Mouse (Mus musculus) embryonic facial prominence, embryonic 15.5 days (tissue): Measurements from ENCODE around the gene Olfr584. TPM values are rescaled to one million over a fixed set of nuclear protein-coding genes. Genes with fewer than 3 reads are reported as not detected.

Experiments used
- ATAC-seq: fragments of 200-750 bp; cut with Nextera tagmentation; 2 replicates; pipeline ENCODE4 v1.8.0; 2017; ENCODE audit warnings: low read depth, moderate TSS enrichment; ENCODE audit not compliant: insufficient number of reproducible peaks, low FRiP score, low TSS enrichment
- H3K27ac ChIP-seq: fragments of 300-500 bp; sonication (generic); replicated peaks from 2 replicates; pipeline ENCODE4 v1.5.1; 2015; ENCODE audit warnings: mild to moderate bottlenecking, inconsistent platforms
- H3K27me3 ChIP-seq: fragments of 300-500 bp; sonication (generic); 2 replicates; pipeline ENCODE4 v1.6.1; 2015; ENCODE audit warnings: inconsistent platforms
- H3K36me3 ChIP-seq: fragments of 300-500 bp; sonication (generic); 2 replicates; pipeline ENCODE4 v1.6.1; 2015; ENCODE audit warnings: mild to moderate bottlenecking, inconsistent platforms
- H3K4me1 ChIP-seq: fragments of 300-500 bp; sonication (generic); 2 replicates; pipeline ENCODE4 v1.6.1; 2015; ENCODE audit warnings: inconsistent platforms
- H3K4me2 ChIP-seq: fragments of 300-500 bp; sonication (generic); replicated peaks from 2 replicates; pipeline ENCODE4 v1.6.1; 2015; ENCODE audit warnings: mild to moderate bottlenecking, inconsistent platforms
- H3K4me3 ChIP-seq: fragments of 300-500 bp; sonication (generic); replicated peaks from 2 replicates; pipeline ENCODE4 v1.5.1; 2015; ENCODE audit warnings: mild to moderate bottlenecking, inconsistent platforms
- H3K9ac ChIP-seq: fragments of 300-500 bp; sonication (generic); 2 replicates; pipeline ENCODE4 v1.6.1; 2015; ENCODE audit warnings: inconsistent platforms
- H3K9me3 ChIP-seq: fragments of 300-500 bp; sonication (generic); replicated peaks from 2 replicates; pipeline ENCODE4 v1.6.1; 2016; ENCODE audit warnings: inconsistent platforms
- WGBS: fragments of 180-500 bp; shearing (Covaris S2); methylation state at CpG from one replicate; pipeline ENCODE4 v1.1.7; 2015; 5-methylcytosine and 5-hydroxymethylcytosine counted together
- polyA plus RNA-seq: library from polyadenylated mRNA; unstranded; fragments of >200 nt; fragmentation: Nextera tagmentation; extraction: Ambion mirVana; gene quantifications from 2 replicates; pipeline ENCODE4 v1.2.1, GENCODE M21; 2015

Gene Olfr584
- 0.08 TPM in 1 of 2 replicates, not detected in the other for polyA plus RNA-seq

DNA sequence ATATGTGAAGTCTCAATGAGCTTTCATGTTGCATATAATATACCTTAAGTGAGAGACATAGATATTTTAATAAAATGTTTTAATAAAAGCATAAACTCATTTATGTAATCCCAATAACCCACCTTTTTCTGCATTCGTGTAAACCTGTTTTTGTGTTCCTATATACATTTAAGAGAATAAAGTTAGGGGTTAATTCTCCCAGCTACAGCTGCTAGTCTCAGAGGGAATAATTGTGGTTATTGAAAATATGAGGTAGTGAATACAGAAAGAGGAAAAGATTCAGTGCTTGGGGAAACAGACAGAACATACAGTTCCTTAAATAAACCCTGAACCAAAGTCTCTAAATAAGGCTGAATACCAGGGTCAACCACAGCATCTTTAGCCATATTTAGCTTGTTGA lies at the start of gene Olfr584:
Gene Olfr584, plus strand, starts transcription at position 301 of the 400 bp plus-strand sequence.
- Histone ChIP-seq H3K4me2 (no peak within 1 kb of the TSS), H3K9me3 (no peaks in the 10 kb centered on the region), H3K27ac (no peak within 1 kb of the TSS), H3K4me3 (no peak within 1 kb of the TSS), H3K27me3 (no peaks in the 10 kb centered on the region), H3K9ac (no peak within 1 kb of the TSS), H3K4me1 (no peaks in the 10 kb centered on the region), H3K36me3 (no peaks in the 10 kb centered on the region)
- ATAC-seq = no peak
- 69% methylated on average over 1 of the region's 1 CpGs for WGBS

DNA sequence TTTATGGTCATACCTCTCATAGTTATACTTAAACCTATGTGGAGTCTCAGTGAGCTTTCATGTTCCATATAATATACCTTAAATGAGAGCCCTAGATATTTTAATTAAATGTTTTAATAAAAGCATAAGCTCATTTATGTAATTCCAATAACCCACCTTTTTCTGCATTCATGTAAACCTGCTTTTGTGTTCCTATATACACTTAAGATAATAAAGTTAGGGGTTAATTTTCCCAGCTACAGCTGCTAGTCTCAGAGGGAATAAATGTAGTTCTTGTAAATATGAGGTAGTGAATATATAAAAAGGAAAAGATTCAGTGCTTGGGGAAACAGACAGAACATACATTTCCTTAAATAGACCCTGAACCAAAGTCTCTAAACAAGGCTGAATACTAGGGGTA lies 44.0 kb upstream of the Olfr584 start, which contains the start of gene Olfr582:
Gene Olfr582, plus strand, starts transcription at position 301 of the 400 bp plus-strand sequence.
- H3K4me1 ChIP-seq = no peaks in the 10 kb centered on the region
- H3K9me3 ChIP-seq = no peaks in the 10 kb centered on the region
- no peaks in the 10 kb centered on the region for H3K27me3 ChIP-seq
- no peak within 1 kb of the TSS for H3K4me2 ChIP-seq
- no peaks in the 10 kb centered on the region for H3K36me3 ChIP-seq
- no peak within 1 kb of the TSS for H3K27ac ChIP-seq
- H3K9ac ChIP-seq = no peak within 1 kb of the TSS
- no peak within 1 kb of the TSS for H3K4me3 ChIP-seq
- ATAC-seq = no peak

DNA sequence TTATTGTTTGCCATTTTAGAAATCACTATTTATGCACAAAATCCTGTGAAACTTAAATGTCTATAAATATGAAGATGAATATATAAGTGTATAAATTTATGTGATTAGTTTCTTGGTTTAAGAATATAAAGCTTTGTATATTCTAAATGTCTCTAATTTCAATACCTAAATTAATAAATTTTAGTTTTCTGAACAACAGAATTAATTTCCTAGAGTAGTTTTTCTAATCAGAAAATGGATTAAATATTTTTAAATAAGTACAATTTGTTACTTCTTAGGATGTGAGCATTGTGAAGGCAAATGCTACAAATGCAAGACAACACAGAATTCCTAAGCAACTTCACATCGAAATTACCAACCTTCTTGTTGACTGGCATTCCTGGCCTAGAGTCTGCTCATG lies 30.7 kb upstream of the Olfr584 start, which contains the start of gene Olfr583:
Gene Olfr583, plus strand, starts transcription at position 301 of the 400 bp plus-strand sequence.
- ATAC-seq = no peak
- 82% methylated on average over 1 of the region's 1 CpGs for WGBS
- H3K27me3 ChIP-seq = no peaks in the 10 kb centered on the region

DNA sequence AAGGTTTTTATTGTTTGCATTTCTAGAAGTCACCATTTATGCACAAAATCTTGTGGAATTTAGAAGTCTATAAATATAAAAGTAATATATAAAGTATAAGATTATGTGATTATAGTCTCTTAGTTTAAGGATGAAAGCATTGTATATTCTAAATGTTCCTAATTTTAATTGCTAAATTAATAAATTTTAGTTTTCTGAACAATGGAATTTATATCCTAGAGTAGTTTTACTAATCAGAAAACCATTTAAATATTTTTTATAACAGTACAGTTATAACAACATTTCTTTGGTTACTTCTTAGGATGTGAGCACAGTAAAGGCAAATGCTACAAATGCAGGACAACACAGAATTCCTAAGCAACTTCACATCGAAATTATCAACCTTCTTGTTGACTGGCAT lies 15.7 kb downstream of the Olfr584 start, which contains the start of gene Olfr585:
Gene Olfr585, plus strand, starts transcription at position 301 of the 400 bp plus-strand sequence.
- ATAC-seq = no peak
- Histone ChIP-seq H3K9ac (no peak within 1 kb of the TSS), H3K27ac (no peak within 1 kb of the TSS), H3K4me1 (no peaks in the 10 kb centered on the region), H3K4me3 (no peak within 1 kb of the TSS), H3K4me2 (no peak within 1 kb of the TSS), H3K27me3 (no peaks in the 10 kb centered on the region), H3K9me3 (no peaks in the 10 kb centered on the region), H3K36me3 (no peaks in the 10 kb centered on the region)
- 69% methylated on average over 1 of the region's 1 CpGs for WGBS

More for the DNA sequence above, 30.7 kb upstream of the Olfr584 start, which contains the start of gene Olfr583:
- H3K9ac ChIP-seq = no peak within 1 kb of the TSS
- H3K36me3 ChIP-seq = no peaks in the 10 kb centered on the region
- no peaks in the 10 kb centered on the region for H3K9me3 ChIP-seq
- H3K27ac ChIP-seq = no peak within 1 kb of the TSS
- H3K4me2 ChIP-seq = no peak within 1 kb of the TSS
- no peaks in the 10 kb centered on the region for H3K4me1 ChIP-seq
- H3K4me3 ChIP-seq = no peak within 1 kb of the TSS

DNA sequence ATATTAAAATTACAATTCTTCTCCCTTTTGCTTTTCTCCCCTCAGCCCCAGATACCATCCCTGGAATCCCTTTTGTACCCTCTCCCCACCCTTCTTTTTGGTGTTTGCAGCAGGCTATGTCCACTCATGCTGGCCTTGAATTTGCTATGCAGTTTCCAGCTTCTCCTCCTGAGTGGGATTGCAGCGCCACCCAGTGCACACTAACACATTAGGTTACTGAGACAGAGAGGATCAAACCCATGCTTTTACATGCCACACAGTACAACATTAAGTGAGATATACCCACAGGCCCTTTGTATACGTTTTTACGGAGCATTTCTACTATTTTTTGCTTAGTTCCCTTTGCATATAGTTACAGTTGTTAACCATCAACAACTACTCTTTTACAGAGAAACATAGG lies 37.7 kb downstream of the Olfr584 start:
- 43% methylated on average over 3 of the region's 3 CpGs for WGBS
- Histone ChIP-seq H3K27me3 (no peaks in the 10 kb centered on the region), H3K9ac (no peak overlapping the region), H3K4me1 (no peaks in the 10 kb centered on the region), H3K4me2 (no peak overlapping the region), H3K4me3 (no peak overlapping the region), H3K9me3 (no peaks in the 10 kb centered on the region), H3K36me3 (no peaks in the 10 kb centered on the region), H3K27ac (no peak overlapping the region)
- ATAC-seq = no peak

DNA sequence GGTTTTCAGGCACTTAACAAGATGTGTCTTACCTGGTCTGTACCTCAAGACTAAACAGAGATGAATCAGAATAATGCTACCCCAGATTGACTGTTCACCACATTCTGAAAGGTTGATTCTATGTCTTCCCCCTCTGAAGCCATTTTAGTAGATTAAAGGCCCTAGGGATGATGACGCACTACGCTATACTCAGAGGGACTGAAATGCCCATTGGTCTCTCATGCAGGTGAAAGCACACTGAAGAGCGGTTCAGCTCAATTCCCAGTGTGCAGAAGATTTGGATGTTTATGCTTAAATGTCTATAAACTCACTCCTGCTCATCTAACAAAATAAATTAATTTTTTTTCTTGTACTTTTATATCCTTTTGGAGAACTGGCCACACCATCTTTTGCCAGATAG lies 43.9 kb downstream of the Olfr584 start, which contains the start of gene Olfr586:
Gene Olfr586, minus strand, starts transcription at position 101 of the 400 bp plus-strand sequence.
- WGBS = 87% methylated on average over 3 of the region's 3 CpGs
- H3K4me2 ChIP-seq = no peak within 1 kb of the TSS
- no peak for ATAC-seq

More for the DNA sequence above, 43.9 kb downstream of the Olfr584 start, which contains the start of gene Olfr586:
- no peaks in the 10 kb centered on the region for H3K4me1 ChIP-seq
- H3K9me3 ChIP-seq = no peaks in the 10 kb centered on the region
- no peak within 1 kb of the TSS for H3K9ac ChIP-seq
- H3K36me3 ChIP-seq = no peaks in the 10 kb centered on the region
- no peak within 1 kb of the TSS for H3K4me3 ChIP-seq
- no peak within 1 kb of the TSS for H3K27ac ChIP-seq
- H3K27me3 ChIP-seq = no peaks in the 10 kb centered on the region

Other genes with a start within 250 kb of the Olfr584 start
- 0.18 and 0.51 TPM in 2 replicates for gene Olfr566, start 223.1 kb upstream of the Olfr584 start, polyA plus RNA-seq
- 0.18 TPM in 1 of 2 replicates, not detected in the other for gene Olfr568, start 204.8 kb upstream of the Olfr584 start, polyA plus RNA-seq
- gene Olfr569, start 191.0 kb upstream of the Olfr584 start, polyA plus RNA-seq = 0.11 TPM in 1 of 2 replicates, not detected in the other
- gene Olfr570, start 187.3 kb upstream of the Olfr584 start, polyA plus RNA-seq = 0.38 and 0.67 TPM in 2 replicates
- 0.08 and 0.09 TPM in 2 replicates for gene Olfr571, start 164.3 kb upstream of the Olfr584 start, polyA plus RNA-seq
- not detected in 2 replicates for gene Olfr572, start 157.5 kb upstream of the Olfr584 start, polyA plus RNA-seq
- gene Olfr573-ps1, start 139.3 kb upstream of the Olfr584 start, polyA plus RNA-seq = not detected in 2 replicates
- gene Olfr574, start 133.4 kb upstream of the Olfr584 start, polyA plus RNA-seq = not detected in 2 replicates
- not detected in 2 replicates for gene Olfr575, start 123.1 kb upstream of the Olfr584 start, polyA plus RNA-seq
- gene Olfr576, start 119.2 kb upstream of the Olfr584 start, polyA plus RNA-seq = not detected in 2 replicates
- 0.05 TPM in 1 of 2 replicates, not detected in the other for gene Olfr577, start 105.9 kb upstream of the Olfr584 start, polyA plus RNA-seq
- 0.71 and 0.87 TPM in 2 replicates for gene Olfr578, start 92.6 kb upstream of the Olfr584 start, polyA plus RNA-seq
- gene Olfr582, start 43.9 kb upstream of the Olfr584 start, polyA plus RNA-seq = 0.05 and 0.11 TPM in 2 replicates
- gene Olfr583, start 30.6 kb upstream of the Olfr584 start, polyA plus RNA-seq = not detected in 2 replicates
- not detected in 2 replicates for gene Olfr585, start 15.8 kb downstream of the Olfr584 start, polyA plus RNA-seq
- not detected in 2 replicates for gene Olfr586, start 43.8 kb downstream of the Olfr584 start, polyA plus RNA-seq
- gene Olfr588-ps1, start 59.0 kb downstream of the Olfr584 start, polyA plus RNA-seq = not detected in 2 replicates
- not detected in 2 replicates for gene Olfr589, start 74.5 kb downstream of the Olfr584 start, polyA plus RNA-seq
- 0.12 and 0.16 TPM in 2 replicates for gene Olfr591, start 96.5 kb downstream of the Olfr584 start, polyA plus RNA-seq
- 0.12 TPM in 1 of 2 replicates, not detected in the other for gene Olfr592, start 102.9 kb downstream of the Olfr584 start, polyA plus RNA-seq
- not detected in 2 replicates for gene Olfr593, start 130.0 kb downstream of the Olfr584 start, polyA plus RNA-seq
- gene Olfr594, start 135.1 kb downstream of the Olfr584 start, polyA plus RNA-seq = 0.15 and 0.24 TPM in 2 replicates
- gene Usp17ld, start 170.6 kb downstream of the Olfr584 start, polyA plus RNA-seq = not detected in 2 replicates
- gene Olfr596, start 223.8 kb downstream of the Olfr584 start, polyA plus RNA-seq = not detected in 2 replicates
- 0.15 TPM in 1 of 2 replicates, not detected in the other for gene Olfr597, start 234.4 kb downstream of the Olfr584 start, polyA plus RNA-seq
- gene Olfr598, start 241.7 kb downstream of the Olfr584 start, polyA plus RNA-seq = 0.12 and 0.55 TPM in 2 replicates